ENCODE assay signal across 13 mouse cellular contexts in genomic region chr16:17809125-17809524, GRCm38 (mm10). TPM values are rescaled to one million over a fixed set of nuclear protein-coding genes. Genes with fewer than 3 reads are reported as not detected.
DNase-seq lines count a peak whose midpoint lies in the region; ATAC-seq and TF ChIP-seq lines count a peak whose summit lies in the region.
"Had no signal": no experiment of that assay in that cellular context is flagged by ENCODE, and none has a peak within 500 bp of the region (broad histone marks: within the 10 kb centered on the region; RNA-seq: fewer than 3 reads in every experiment).

No protein-coding gene starts in this region.

- no peak overlapping the region for H3K4me3 ChIP-seq in heart, embryonic 14.5 days (ENCODE audit: control insufficient read depth in 1 of 2, insufficient read depth in 1 of 2, low read depth in 1 of 2, low read length in 2 of 2)
- no peak overlapping the region for H3K4me3 ChIP-seq in midbrain, embryonic 16.5 days (ENCODE audit: low read depth, low read length)
- no peak overlapping the region for H3K4me3 ChIP-seq in midbrain, embryonic 14.5 days (replicated peaks; ENCODE audit: low read depth, low read length)
- H3K4me3 ChIP-seq in intestine, embryonic 15.5 days (replicated peaks), result no peak overlapping the region
- H3K4me3 ChIP-seq in stomach, embryonic 16.5 days (replicated peaks; ENCODE audit: low read length), result no peak overlapping the region
- no peak overlapping the region for H3K4me3 ChIP-seq in kidney, adult 2 months (ENCODE audit: insufficient read depth, low read depth, low read length)
- H3K4me3 ChIP-seq: heart, embryonic 10.5 days had no signal

- WGBS in heart, embryonic 14.5 days, result 79% methylated on average over 4 of the region's 4 CpGs
- WGBS in midbrain, embryonic 16.5 days, result 91% methylated on average over 4 of the region's 4 CpGs
- WGBS in midbrain, embryonic 14.5 days, result 86% methylated on average over 4 of the region's 4 CpGs
- WGBS in intestine, embryonic 15.5 days, result 85% methylated on average over 4 of the region's 4 CpGs
- 84% methylated on average over 4 of the region's 4 CpGs for WGBS in stomach, embryonic 16.5 days
- 89% methylated on average over 4 of the region's 4 CpGs for WGBS in kidney, adult 2 months

- peak overlapping the region; percentile 18 to 41; a peak in 3 of 4 replicates for H3K27ac ChIP-seq in heart, embryonic 14.5 days (replicated peaks in 1 of 2; ENCODE audit: control insufficient read depth in 1 of 2, insufficient read depth in 1 of 2, low read depth in 2 of 2, low read length in 2 of 2)
- H3K27ac ChIP-seq in midbrain, embryonic 16.5 days (ENCODE audit: low read length), result no peak overlapping the region
- H3K27ac ChIP-seq in midbrain, embryonic 14.5 days (replicated peaks; ENCODE audit: low read depth, low read length), result no peak overlapping the region
- peak overlapping the region; percentile 68 for H3K27ac ChIP-seq in intestine, embryonic 15.5 days
- peak overlapping the region; percentile 48 for H3K27ac ChIP-seq in stomach, embryonic 16.5 days (ENCODE audit: low read length)
- H3K27ac ChIP-seq in kidney, adult 2 months (ENCODE audit: insufficient read depth, low read depth, low read length), result no peak overlapping the region
- H3K27ac ChIP-seq: kidney, postnatal 0 days had no signal

- H3K9me3 ChIP-seq in heart, embryonic 14.5 days (ENCODE audit: control insufficient read depth, low read length), result no peaks in the 10 kb centered on the region
- H3K9me3 ChIP-seq in midbrain, embryonic 16.5 days (replicated peaks; ENCODE audit: control insufficient read depth, low read length, poor library complexity, severe bottlenecking), result no peaks in the 10 kb centered on the region
- H3K9me3 ChIP-seq in midbrain, embryonic 14.5 days (ENCODE audit: control insufficient read depth, low read length), result no peaks in the 10 kb centered on the region
- H3K9me3 ChIP-seq in intestine, embryonic 15.5 days, result no peaks in the 10 kb centered on the region
- no peaks in the 10 kb centered on the region for H3K9me3 ChIP-seq in stomach, embryonic 16.5 days (replicated peaks; ENCODE audit: control insufficient read depth, low read length)
- H3K9me3 ChIP-seq: heart, embryonic 10.5 days had no signal

- no peak for ATAC-seq in heart, embryonic 14.5 days (ENCODE audit: insufficient number of reproducible peaks, insufficient read depth, low FRiP score, low read depth)
- ATAC-seq in midbrain, embryonic 16.5 days, result no peak
- no peak for ATAC-seq in midbrain, embryonic 14.5 days (ENCODE audit: low FRiP score, low TSS enrichment)
- ATAC-seq in intestine, embryonic 15.5 days, result no peak
- no peak for ATAC-seq in stomach, embryonic 16.5 days (ENCODE audit: insufficient read depth, low FRiP score)

- no peak for DNase-seq in heart, postnatal 10 days
- DNase-seq in midbrain, embryonic 14.5 days, result no peak
- DNase-seq in spleen, postnatal 14 days (ENCODE audit: low spot score in 2 of 2), result no peak
- no peak for DNase-seq in kidney, adult 2 months
- DNase-seq: cerebellum, adult 11 months had no signal

- peaks cover 24 to 46% of the 10 kb centered on the region in 2 experiments; a peak in 3 of 4 replicates for H3K4me1 ChIP-seq in heart, embryonic 14.5 days (ENCODE audit: control insufficient read depth in 2 of 2, insufficient read depth in 2 of 2, low read length in 2 of 2)
- H3K4me1 ChIP-seq in midbrain, embryonic 16.5 days (ENCODE audit: control insufficient read depth, insufficient read depth, low read length), result peaks cover 24% of the 10 kb centered on the region
- peaks cover 10% of the 10 kb centered on the region for H3K4me1 ChIP-seq in midbrain, embryonic 14.5 days (ENCODE audit: control insufficient read depth, insufficient read depth, low read length)
- H3K4me1 ChIP-seq in intestine, embryonic 15.5 days (replicated peaks), result peaks cover 46% of the 10 kb centered on the region
- peaks cover 38% of the 10 kb centered on the region for H3K4me1 ChIP-seq in stomach, embryonic 16.5 days (ENCODE audit: control insufficient read depth, insufficient read depth, low read length)
- H3K4me1 ChIP-seq in kidney, adult 2 months (ENCODE audit: control insufficient read depth, insufficient read depth, low read length), result no peaks in the 10 kb centered on the region; the same call in 1 of the 2 replicates

- peaks cover 7% of the 10 kb centered on the region; the same call in 1 of the 2 replicates for H3K36me3 ChIP-seq in heart, embryonic 14.5 days (ENCODE audit: control insufficient read depth, insufficient read depth, low read length)
- no peaks in the 10 kb centered on the region for H3K36me3 ChIP-seq in midbrain, embryonic 16.5 days (ENCODE audit: control insufficient read depth, insufficient read depth, low read length)
- no peaks in the 10 kb centered on the region for H3K36me3 ChIP-seq in midbrain, embryonic 14.5 days (ENCODE audit: control insufficient read depth, insufficient read depth, low read length)
- H3K36me3 ChIP-seq in intestine, embryonic 15.5 days, result no peaks in the 10 kb centered on the region
- H3K36me3 ChIP-seq in stomach, embryonic 16.5 days (ENCODE audit: control insufficient read depth, insufficient read depth, low read length), result no peaks in the 10 kb centered on the region
- no peaks in the 10 kb centered on the region for H3K36me3 ChIP-seq in kidney, adult 2 months (ENCODE audit: control insufficient read depth, insufficient read depth, low read length)

- TF ChIP-seq POLR2A in kidney, adult 2 months (IDR thresholded peaks at IDR 0.05; ENCODE audit: low read depth, low read length), result no peak

- intact Hi-C loops in heart, postnatal 10 days (cut with DNase I), result no loop called here

- H3K4me2 ChIP-seq in heart, embryonic 14.5 days (ENCODE audit: low read length), result no peak overlapping the region
- no peak overlapping the region for H3K4me2 ChIP-seq in midbrain, embryonic 16.5 days (ENCODE audit: low read length)
- no peak overlapping the region for H3K4me2 ChIP-seq in midbrain, embryonic 14.5 days (ENCODE audit: low read length)
- no peak overlapping the region for H3K4me2 ChIP-seq in intestine, embryonic 15.5 days (replicated peaks)
- H3K4me2 ChIP-seq in stomach, embryonic 16.5 days (ENCODE audit: low read depth, low read length), result no peak overlapping the region

- TF ChIP-seq CTCF in kidney, adult 2 months (conservative IDR thresholded peaks at IDR 0.05; ENCODE audit: insufficient read depth, insufficient read length, low read depth, low read length), result no peak

- H3K27me3 ChIP-seq in heart, embryonic 14.5 days (ENCODE audit: control insufficient read depth, insufficient read depth, low read length), result peaks cover 34% of the 10 kb centered on the region
- peaks cover 24% of the 10 kb centered on the region for H3K27me3 ChIP-seq in midbrain, embryonic 16.5 days (ENCODE audit: control insufficient read depth, insufficient read depth, low read depth, low read length)
- peaks cover 32% of the 10 kb centered on the region for H3K27me3 ChIP-seq in midbrain, embryonic 14.5 days (ENCODE audit: control insufficient read depth, insufficient read depth, low read length)
- H3K27me3 ChIP-seq in intestine, embryonic 15.5 days (replicated peaks), result peaks cover 30% of the 10 kb centered on the region
- H3K27me3 ChIP-seq in stomach, embryonic 16.5 days (ENCODE audit: control insufficient read depth, insufficient read depth, low read length), result peaks cover 10% of the 10 kb centered on the region
- 0 out of 2 replicates have a peak, but pooled peaks cover 3% of the 10 kb centered on the region for H3K27me3 ChIP-seq in kidney, adult 2 months (replicated peaks; ENCODE audit: control insufficient read depth, insufficient read depth, low read length)

- H3K9ac ChIP-seq in heart, embryonic 14.5 days (ENCODE audit: low read length), result no peak overlapping the region
- 0 out of 2 replicates have a peak overlapping the region, but pooled peaks have one; percentile 20 for H3K9ac ChIP-seq in midbrain, embryonic 16.5 days (ENCODE audit: low read depth, low read length)
- no peak overlapping the region for H3K9ac ChIP-seq in midbrain, embryonic 14.5 days (replicated peaks; ENCODE audit: low read length)
- no peak overlapping the region for H3K9ac ChIP-seq in intestine, embryonic 15.5 days
- no peak overlapping the region for H3K9ac ChIP-seq in stomach, embryonic 16.5 days (ENCODE audit: low read length)

RNA-seq across cellular contexts. Expression of gene Scarf2, which starts 12.0 kb away (rescaled TPM):
- 7.9 and 11.1 TPM in 2 replicates for polyA plus RNA-seq in heart, embryonic 14.5 days (2014; fragmentation: Nextera tagmentation; extraction: Ambion mirVana)
- 10 to 100 TPM; 15.1 to 16.0 TPM for total RNA-seq in heart, postnatal 10 days (2021)
- 0.88 and 1.2 TPM in 2 replicates for polyA plus RNA-seq in midbrain, embryonic 16.5 days (2015; fragmentation: Nextera tagmentation; extraction: Ambion mirVana)
- polyA plus RNA-seq in midbrain, embryonic 14.5 days (2014; fragmentation: Nextera tagmentation; extraction: Ambion mirVana), result 0.55 and 1.0 TPM in 2 replicates
- 11.5 and 11.7 TPM in 2 replicates for polyA plus RNA-seq in intestine, embryonic 15.5 days (2015; fragmentation: Nextera tagmentation; extraction: Ambion mirVana)
- 4.8 and 7.3 TPM in 2 replicates for polyA plus RNA-seq in stomach, embryonic 16.5 days (2015; fragmentation: Nextera tagmentation; extraction: Ambion mirVana)
- 26.8 and 38.2 TPM in 2 replicates for polyA plus RNA-seq in kidney, adult 2 months (2012; rRNA removed)
- total RNA-seq: neutrophil, adult 5-6 weeks had no signal

RNA-seq across cellular contexts. Expression of gene B830017H08Rik, which starts 23.8 kb away (rescaled TPM):
- polyA plus RNA-seq in heart, embryonic 14.5 days (2014; fragmentation: Nextera tagmentation; extraction: Ambion mirVana), result not detected in 2 replicates
- total RNA-seq in heart, postnatal 10 days (2021), result under 1 TPM in 1 of 2 experiments, not detected in 1; 0.22 TPM
- 3.8 and 4.2 TPM in 2 replicates for polyA plus RNA-seq in midbrain, embryonic 16.5 days (2015; fragmentation: Nextera tagmentation; extraction: Ambion mirVana)
- 2.4 and 5.3 TPM in 2 replicates for polyA plus RNA-seq in midbrain, embryonic 14.5 days (2014; fragmentation: Nextera tagmentation; extraction: Ambion mirVana)
- polyA plus RNA-seq in intestine, embryonic 15.5 days (2015; fragmentation: Nextera tagmentation; extraction: Ambion mirVana), result not detected in 2 replicates
- polyA plus RNA-seq in stomach, embryonic 16.5 days (2015; fragmentation: Nextera tagmentation; extraction: Ambion mirVana), result not detected in 2 replicates
- polyA plus RNA-seq in kidney, adult 2 months (2012; rRNA removed), result 6.2 and 7.9 TPM in 2 replicates
- total RNA-seq: neutrophil, adult 5-6 weeks had no signal
- polyA plus RNA-seq: heart, embryonic 10.5 days; spleen, adult 2 months had no signal

RNA-seq across cellular contexts. Expression of gene Car15, which starts 29.0 kb away (rescaled TPM):
- polyA plus RNA-seq in heart, embryonic 14.5 days (2014; fragmentation: Nextera tagmentation; extraction: Ambion mirVana), result 1.0 and 1.3 TPM in 2 replicates
- 1 to 10 TPM; 1.4 TPM for total RNA-seq in heart, postnatal 10 days (2021)
- 3.3 and 4.4 TPM in 2 replicates for polyA plus RNA-seq in midbrain, embryonic 16.5 days (2015; fragmentation: Nextera tagmentation; extraction: Ambion mirVana)
- 3.8 and 3.9 TPM in 2 replicates for polyA plus RNA-seq in midbrain, embryonic 14.5 days (2014; fragmentation: Nextera tagmentation; extraction: Ambion mirVana)
- 2.0 and 3.1 TPM in 2 replicates for polyA plus RNA-seq in intestine, embryonic 15.5 days (2015; fragmentation: Nextera tagmentation; extraction: Ambion mirVana)
- polyA plus RNA-seq in stomach, embryonic 16.5 days (2015; fragmentation: Nextera tagmentation; extraction: Ambion mirVana), result 2.4 and 3.7 TPM in 2 replicates
- 372 and 440 TPM in 2 replicates for polyA plus RNA-seq in kidney, adult 2 months (2012; rRNA removed)

RNA-seq across cellular contexts. Expression of gene Klhl22, which starts 49.7 kb away (rescaled TPM):
- polyA plus RNA-seq in heart, embryonic 14.5 days (2014; fragmentation: Nextera tagmentation; extraction: Ambion mirVana), result 42.0 and 43.6 TPM in 2 replicates
- total RNA-seq in heart, postnatal 10 days (2021), result 10 to 100 TPM; 26.9 to 27.6 TPM
- polyA plus RNA-seq in midbrain, embryonic 16.5 days (2015; fragmentation: Nextera tagmentation; extraction: Ambion mirVana), result 86.0 and 89.4 TPM in 2 replicates
- polyA plus RNA-seq in midbrain, embryonic 14.5 days (2014; fragmentation: Nextera tagmentation; extraction: Ambion mirVana), result 75.5 and 75.6 TPM in 2 replicates
- 52.3 and 55.6 TPM in 2 replicates for polyA plus RNA-seq in intestine, embryonic 15.5 days (2015; fragmentation: Nextera tagmentation; extraction: Ambion mirVana)
- polyA plus RNA-seq in stomach, embryonic 16.5 days (2015; fragmentation: Nextera tagmentation; extraction: Ambion mirVana), result 56.7 and 57.7 TPM in 2 replicates
- 50.9 and 69.4 TPM in 2 replicates for polyA plus RNA-seq in kidney, adult 2 months (2012; rRNA removed)

Comparison
In these comparisons a context has a peak if more than half of its experiments do, and no peak if none do; other contexts are left out.
1. H3K27ac ChIP-seq: peak in heart, embryonic 14.5 days (2 of 2), intestine, embryonic 15.5 days (single experiment) and stomach, embryonic 16.5 days (single experiment); none in midbrain, embryonic 16.5 days (single experiment), midbrain, embryonic 14.5 days (single experiment) and kidney, adult 2 months (single experiment).
2. RNA of gene Car15, which starts 29.0 kb away (polyA plus RNA-seq): 372 to 440 TPM in kidney, adult 2 months; 3.8 to 3.9 TPM in midbrain, embryonic 14.5 days, 2.4 to 3.7 TPM in stomach, embryonic 16.5 days, 3.3 to 4.4 TPM in midbrain, embryonic 16.5 days, 2.0 to 3.1 TPM in intestine, embryonic 15.5 days and 1.0 to 1.3 TPM in heart, embryonic 14.5 days; every median in the first group is over 10 times any median in the second.